Mouse (Mus musculus) layer of hippocampus, postnatal 25 days (tissue): Measurements from ENCODE around the gene Nrip3. TPM values are rescaled to one million over a fixed set of nuclear protein-coding genes. Genes with fewer than 3 reads are reported as not detected.

Experiments
- DNase-seq, 2 experiments: peaks; one replicate each; pipeline ENCODE4 v3.0.0; 2022; ENCODE audit warnings: mixed read lengths in 2 of 2, low spot score in 1 of 2; ENCODE audit errors: extremely low spot score in 1 of 2
- total RNA-seq, 2 experiments: library from RNA; stranded (reverse); gene quantifications; 2 replicates each; pipeline ENCODE4 v1.2.3; 2021

Nrip3 gene
- total RNA-seq, 2 experiments from 2014 or later: 194 to 212 TPM

GRCm38 (mm10) chr7:109768699-109769383, 13.0 kb downstream of the Nrip3 start:
- DNase-seq: no peak

- no peak for DNase-seq
Measured at GRCm38 (mm10) chr7:109767575-109768350, 14.1 kb downstream of the Nrip3 start.

GRCm38 (mm10) chr7:109764009-109764408, 17.8 kb downstream of the Nrip3 start:
- DNase-seq: no peak

GRCm38 (mm10) chr7:109756291-109756690, 25.5 kb downstream of the Nrip3 start:
- no peak for DNase-seq

GRCm38 (mm10) chr7:109754034-109754433, 27.8 kb downstream of the Nrip3 start:
- DNase-seq: no peak

- DNase-seq: peak; percentile 71 to 85
Measured at GRCm38 (mm10) chr7:109752008-109752925, 29.6 kb downstream of the Nrip3 start, which contains the start of gene Tmem9b. Gene Tmem9b (minus strand): TSS chr7:109752875.

GRCm38 (mm10) chr7:109751427-109752007, 30.3 kb downstream of the Nrip3 start:
- no peak for DNase-seq

GRCm38 (mm10) chr7:109747747-109748146, 34.1 kb downstream of the Nrip3 start:
- DNase-seq: no peak

GRCm38 (mm10) chr7:109741703-109742102, 40.1 kb downstream of the Nrip3 start:
- no peak for DNase-seq

GRCm38 (mm10) chr7:109741060-109741459, 40.8 kb downstream of the Nrip3 start:
- no peak for DNase-seq

GRCm38 (mm10) chr7:109739822-109740370, 41.9 kb downstream of the Nrip3 start:
- no peak for DNase-seq

GRCm38 (mm10) chr7:109734806-109735205, 47.0 kb downstream of the Nrip3 start:
- no peak for DNase-seq

- DNase-seq: no peak
Measured at GRCm38 (mm10) chr7:109731626-109732025, 50.2 kb downstream of the Nrip3 start, which contains the start of gene Ascl3. Gene Ascl3 (minus strand): TSS chr7:109731726.

- no peak for DNase-seq
Measured at GRCm38 (mm10) chr7:109723697-109724096, 58.1 kb downstream of the Nrip3 start, which contains the start of gene BC051019. Gene BC051019 (minus strand): TSS chr7:109723850.

GRCm38 (mm10) chr7:109723114-109723513, 58.7 kb downstream of the Nrip3 start:
- DNase-seq: no peak

- DNase-seq: no peak
Measured at GRCm38 (mm10) chr7:109722618-109723017, 59.2 kb downstream of the Nrip3 start.

GRCm38 (mm10) chr7:109719286-109719685, 62.5 kb downstream of the Nrip3 start:
- peak in 1 of 2 experiments; percentile 48 for DNase-seq

GRCm38 (mm10) chr7:109713434-109713982, 68.3 kb downstream of the Nrip3 start:
- DNase-seq: no peak

GRCm38 (mm10) chr7:109712198-109712597, 69.6 kb downstream of the Nrip3 start:
- DNase-seq: no peak
